Mouse (Mus musculus) midbrain, embryonic 16.5 days (tissue): ENCODE data around the gene Nek9. TPM values are rescaled to one million over a fixed set of nuclear protein-coding genes. Genes with fewer than 3 reads are reported as not detected.

Source experiments
- ATAC-seq: fragments of 200-750 bp; cut with Nextera tagmentation; 2 replicates; pipeline ENCODE4 v1.8.0; 2017; ENCODE audit warnings: moderate TSS enrichment
- H3K27ac ChIP-seq: fragments of 300-500 bp; sonication (generic); 2 replicates; pipeline ENCODE4 v1.5.1; 2014; ENCODE audit warnings: mild to moderate bottlenecking, low read length, mixed read lengths
- H3K27me3 ChIP-seq: fragments of 300-500 bp; sonication (generic); 2 replicates; pipeline ENCODE4 v1.6.1; 2014; ENCODE audit warnings: low read depth, low read length, mixed read lengths; ENCODE audit not compliant: control insufficient read depth, insufficient read depth
- H3K36me3 ChIP-seq: fragments of 300-500 bp; sonication (generic); 2 replicates; pipeline ENCODE4 v1.6.1; 2014; ENCODE audit warnings: mild to moderate bottlenecking, low read length, moderate library complexity, mixed read lengths; ENCODE audit not compliant: control insufficient read depth, insufficient read depth
- H3K4me1 ChIP-seq: fragments of 300-500 bp; sonication (generic); 2 replicates; pipeline ENCODE4 v1.6.1; 2014; ENCODE audit warnings: mild to moderate bottlenecking, low read length, mixed read lengths; ENCODE audit not compliant: control insufficient read depth, insufficient read depth
- H3K4me2 ChIP-seq: fragments of 300-500 bp; sonication (generic); 2 replicates; pipeline ENCODE4 v1.6.1; 2014; ENCODE audit warnings: mild to moderate bottlenecking, low read length, mixed read lengths
- H3K4me3 ChIP-seq: fragments of 300-500 bp; sonication (generic); 2 replicates; pipeline ENCODE4 v1.5.1; 2014; ENCODE audit warnings: low read depth, mild to moderate bottlenecking, low read length, moderate library complexity, mixed read lengths
- H3K9ac ChIP-seq: fragments of 300-500 bp; sonication (generic); 2 replicates; pipeline ENCODE4 v1.6.1; 2014; ENCODE audit warnings: low read depth, low read length, mixed read lengths
- H3K9me3 ChIP-seq: fragments of 300-500 bp; sonication (generic); replicated peaks from 2 replicates; pipeline ENCODE4 v1.6.1; 2014; ENCODE audit warnings: mild to moderate bottlenecking, low read length, mixed read lengths; ENCODE audit not compliant: control insufficient read depth, poor library complexity, severe bottlenecking
- WGBS: fragments of 180-500 bp; shearing (Covaris S2); extraction: QIAGEN DNeasy Blood & Tissue Kit; methylation state at CpG from one replicate; pipeline ENCODE4 v1.1.7; 2014; 5-methylcytosine and 5-hydroxymethylcytosine counted together
- polyA plus RNA-seq: library from polyadenylated mRNA; unstranded; fragments of >200 nt; fragmentation: Nextera tagmentation; extraction: Ambion mirVana; gene quantifications from 2 replicates; pipeline ENCODE4 v1.2.1, GENCODE M21; 2015

The Nek9 gene
- polyA plus RNA-seq, 1 experiment from 2014 or later, result 10.2 TPM

GRCm38 (mm10) chr12:85339947-85340346 lies 785 bp upstream of the Nek9 start:
- Histone ChIP-seq H3K4me3 (no peak overlapping the region; the same call in 1 of the 2 replicates), H3K9me3 (no peaks in the 10 kb centered on the region), H3K27ac (no peak overlapping the region), H3K36me3 (0 out of 2 replicates have a peak, but pooled peaks cover 2% of the 10 kb centered on the region), H3K4me1 (peaks cover 18% of the 10 kb centered on the region), H3K9ac (no peak overlapping the region), H3K4me2 (peak overlapping the region; percentile 80), H3K27me3 (no peaks in the 10 kb centered on the region)
- ATAC-seq, result no peak
- WGBS, result 42% methylated on average over 4 of the region's 4 CpGs

GRCm38 (mm10) chr12:85338815-85339214 lies 347 bp downstream of the Nek9 start:
- H3K27me3 ChIP-seq, result no peaks in the 10 kb centered on the region
- peak overlapping the region; percentile 80 for H3K4me2 ChIP-seq
- ATAC-seq, result peak; percentile 79
- H3K9ac ChIP-seq, result peak overlapping the region; percentile 84
- H3K9me3 ChIP-seq, result no peaks in the 10 kb centered on the region
- peak overlapping the region; percentile 60 for H3K4me3 ChIP-seq
- 0 out of 2 replicates have a peak, but pooled peaks cover 5% of the 10 kb centered on the region for H3K36me3 ChIP-seq
- H3K4me1 ChIP-seq, result peaks cover 18% of the 10 kb centered on the region
- WGBS, result 2% methylated on average over 39 of the region's 42 CpGs
- H3K27ac ChIP-seq, result peak overlapping the region; percentile 81

GRCm38 (mm10) chr12:85337567-85338311 lies 1.4 kb downstream of the Nek9 start:
- no peaks in the 10 kb centered on the region for H3K9me3 ChIP-seq
- no peak overlapping the region for H3K4me3 ChIP-seq
- peaks cover 7% of the 10 kb centered on the region; the same call in 1 of the 2 replicates for H3K36me3 ChIP-seq
- H3K4me1 ChIP-seq, result peaks cover 18% of the 10 kb centered on the region
- H3K9ac ChIP-seq, result no peak overlapping the region
- peak overlapping the region; percentile 80 for H3K4me2 ChIP-seq
- no peak overlapping the region for H3K27ac ChIP-seq
- no peaks in the 10 kb centered on the region for H3K27me3 ChIP-seq
- 86% methylated on average over 6 of the region's 6 CpGs for WGBS
- no peak for ATAC-seq

GRCm38 (mm10) chr12:85330153-85330552 lies 9.0 kb downstream of the Nek9 start:
- no peak overlapping the region for H3K4me3 ChIP-seq
- no peaks in the 10 kb centered on the region for H3K4me1 ChIP-seq
- H3K27ac ChIP-seq, result no peak overlapping the region
- H3K36me3 ChIP-seq, result peaks cover 12% of the 10 kb centered on the region
- ATAC-seq, result no peak
- no peaks in the 10 kb centered on the region for H3K9me3 ChIP-seq
- H3K9ac ChIP-seq, result no peak overlapping the region
- no peaks in the 10 kb centered on the region for H3K27me3 ChIP-seq
- whole genome bisulfite sequencing, result 90% methylated on average over 7 of the region's 7 CpGs
- H3K4me2 ChIP-seq, result no peak overlapping the region

- Histone ChIP-seq H3K4me1 (no peaks in the 10 kb centered on the region), H3K9me3 (no peaks in the 10 kb centered on the region), H3K27me3 (no peaks in the 10 kb centered on the region), H3K9ac (no peak overlapping the region), H3K4me3 (no peak overlapping the region), H3K4me2 (no peak overlapping the region), H3K36me3 (peaks cover 50% of the 10 kb centered on the region), H3K27ac (no peak overlapping the region)
- 74% methylated on average over 3 of the region's 3 CpGs for WGBS
- ATAC-seq, result no peak
Observed at GRCm38 (mm10) chr12:85308651-85309050, 30.5 kb downstream of the Nek9 start.

GRCm38 (mm10) chr12:85305247-85305892 lies 33.8 kb downstream of the Nek9 start:
- Histone ChIP-seq H3K9ac (no peak overlapping the region), H3K9me3 (no peaks in the 10 kb centered on the region), H3K27ac (no peak overlapping the region), H3K36me3 (peaks cover 54% of the 10 kb centered on the region), H3K4me2 (no peak overlapping the region), H3K4me1 (no peaks in the 10 kb centered on the region), H3K27me3 (no peaks in the 10 kb centered on the region), H3K4me3 (no peak overlapping the region)
- ATAC-seq, result peak; percentile 71; the same call in 1 of the 2 replicates
- 48% methylated on average over 16 of the region's 16 CpGs for WGBS

- 79% methylated on average over 4 of the region's 4 CpGs for WGBS
Observed at GRCm38 (mm10) chr12:85304725-85305124, 34.4 kb downstream of the Nek9 start.

GRCm38 (mm10) chr12:85303256-85303655 lies 35.9 kb downstream of the Nek9 start:
- ATAC-seq, result no peak
- Histone ChIP-seq H3K9me3 (no peaks in the 10 kb centered on the region), H3K9ac (no peak overlapping the region), H3K27ac (no peak overlapping the region), H3K4me1 (no peaks in the 10 kb centered on the region), H3K27me3 (no peaks in the 10 kb centered on the region), H3K4me3 (no peak overlapping the region), H3K36me3 (peaks cover 41% of the 10 kb centered on the region), H3K4me2 (no peak overlapping the region)
- 78% methylated on average over 2 of the region's 2 CpGs for WGBS

More at GRCm38 (mm10) chr12:85304725-85305124, 34.4 kb downstream of the Nek9 start:
- H3K9ac ChIP-seq, result no peak overlapping the region
- H3K27ac ChIP-seq, result no peak overlapping the region
- no peak overlapping the region for H3K4me3 ChIP-seq
- peaks cover 52% of the 10 kb centered on the region for H3K36me3 ChIP-seq
- ATAC-seq, result no peak
- H3K4me2 ChIP-seq, result no peak overlapping the region
- no peaks in the 10 kb centered on the region for H3K9me3 ChIP-seq
- no peaks in the 10 kb centered on the region for H3K4me1 ChIP-seq
- no peaks in the 10 kb centered on the region for H3K27me3 ChIP-seq

GRCm38 (mm10) chr12:85298835-85299180 lies 40.4 kb downstream of the Nek9 start:
- Histone ChIP-seq H3K4me3 (no peak overlapping the region), H3K4me1 (no peaks in the 10 kb centered on the region), H3K9me3 (peaks cover 6% of the 10 kb centered on the region; the same call in 1 of the 2 replicates), H3K4me2 (no peak overlapping the region), H3K27me3 (no peaks in the 10 kb centered on the region), H3K9ac (no peak overlapping the region), H3K36me3 (peaks cover 21% of the 10 kb centered on the region), H3K27ac (no peak overlapping the region)
- ATAC-seq, result no peak
- 92% methylated on average over 1 of the region's 1 CpGs for WGBS
